ENCODE assay signal across 12 mouse cellular contexts in genomic region chr1:34021574-34021973, GRCm38 (mm10).
DNase-seq lines count a peak whose midpoint lies in the region; ATAC-seq lines count a peak whose summit lies in the region.
"Had no signal": no experiment of that assay in that cellular context is flagged by ENCODE, and none has a peak within 500 bp of the region (broad histone marks: within the 10 kb centered on the region; RNA-seq: fewer than 3 reads in every experiment).

No protein-coding gene starts in this region.

- DNase-seq in heart, adult 11 months: peak; percentile 93
- no peak for DNase-seq in heart, postnatal 36 days
- DNase-seq in brain, adult 2 months (ENCODE audit: low read depth, low spot score): peak; percentile 79
- no peak for DNase-seq in thymus, postnatal 36 days
- DNase-seq in adrenal gland, adult 2 months: no peak
- DNase-seq: adrenal gland, postnatal 10 days; kidney, adult 8-10 months; lung, adult 18-20 months had no signal

- peak; percentile 11 for ATAC-seq in CD4-positive, CD25-positive, alpha-beta regulatory T cell, adult 4 months
- ATAC-seq in heart, embryonic 16.5 days (replicated peaks; ENCODE audit: extremely low read depth, insufficient read depth, low FRiP score): peak; percentile 93

- no peaks in the 10 kb centered on the region for H3K9me3 ChIP-seq in heart, embryonic 16.5 days (replicated peaks; ENCODE audit: control insufficient read depth, low read length)
- H3K9me3 ChIP-seq: embryonic facial prominence, embryonic 10.5 days; midbrain, embryonic 15.5 days had no signal

- no peaks in the 10 kb centered on the region for H3K36me3 ChIP-seq in heart, embryonic 16.5 days (ENCODE audit: control insufficient read depth, insufficient read depth)
- H3K36me3 ChIP-seq: embryonic facial prominence, embryonic 10.5 days; midbrain, embryonic 15.5 days had no signal

- H3K4me2 ChIP-seq in heart, embryonic 16.5 days (ENCODE audit: low read depth, low read length): peak overlapping the region; percentile 39
- H3K4me2 ChIP-seq: midbrain, embryonic 15.5 days had no signal

- intact Hi-C loops in heart, postnatal 36 days (cut with DNase I): no loop called here

- WGBS in heart, embryonic 16.5 days: 15% methylated on average over 2 of the region's 2 CpGs

- H3K27me3 ChIP-seq in heart, embryonic 16.5 days (ENCODE audit: control insufficient read depth, insufficient read depth, low read length): no peaks in the 10 kb centered on the region
- H3K27me3 ChIP-seq: midbrain, embryonic 15.5 days had no signal

- H3K4me3 ChIP-seq in heart, embryonic 16.5 days (ENCODE audit: low read length): no peak overlapping the region
- H3K4me3 ChIP-seq: embryonic facial prominence, embryonic 10.5 days; midbrain, embryonic 15.5 days had no signal

- H3K9ac ChIP-seq in heart, embryonic 16.5 days (ENCODE audit: low read length): peak overlapping the region; percentile 11; the same call in 1 of the 2 replicates
- H3K9ac ChIP-seq: midbrain, embryonic 15.5 days had no signal

- peaks cover 34% of the 10 kb centered on the region for H3K4me1 ChIP-seq in heart, embryonic 16.5 days (ENCODE audit: control insufficient read depth, insufficient read depth, low read length)

- peak overlapping the region; percentile 94 for H3K27ac ChIP-seq in heart, embryonic 16.5 days (ENCODE audit: low read length)
- H3K27ac ChIP-seq: embryonic facial prominence, embryonic 10.5 days; midbrain, embryonic 15.5 days had no signal

Comparison
In these comparisons a context has a peak if more than half of its experiments do, and no peak if none do; other contexts are left out.
1. DNase-seq: peak in heart, adult 11 months (single experiment) and brain, adult 2 months (single experiment); none in heart, postnatal 36 days (0 of 2), thymus, postnatal 36 days (0 of 2) and adrenal gland, adult 2 months (single experiment).